Mouse (Mus musculus): Measurements from ENCODE around the gene Dot1l. TPM values are rescaled to one million over a fixed set of nuclear protein-coding genes. Genes with fewer than 3 reads are reported as not detected.
A peak's percentile ranks its signal among the peaks of the same experiment; 100 is the strongest.

Dot1l gene
- polyA plus RNA-seq, 1 experiment from 2014 or later = 28.2 TPM

GRCm38 (mm10) chr10:80843087-80843930, 88.3 kb downstream of the Dot1l start:
- peaks cover 66% of the 10 kb centered on the region for H3K27me3 ChIP-seq (replicated peaks; ENCODE audit: control insufficient read depth, insufficient read depth, low read length)
- no peak for DNase-seq (ENCODE audit: low spot score)
- H3K27ac ChIP-seq (ENCODE audit: low read depth, low read length) = no peak overlapping the region
- no peaks in the 10 kb centered on the region for H3K36me3 ChIP-seq (ENCODE audit: control insufficient read depth, insufficient read depth, low read length)
- H3K4me2 ChIP-seq = peak overlapping the region; percentile 65
- no peak for ATAC-seq (replicated peaks; ENCODE audit: low FRiP score)
- no peaks in the 10 kb centered on the region for H3K9me3 ChIP-seq (ENCODE audit: control insufficient read depth, low read length)
- 10% methylated on average over 32 of the region's 32 CpGs for WGBS
- H3K4me3 ChIP-seq (ENCODE audit: low read depth, low read length) = peak overlapping the region; percentile 36
- H3K4me1 ChIP-seq (replicated peaks; ENCODE audit: control insufficient read depth, insufficient read depth, low read length) = peaks cover 4% of the 10 kb centered on the region; the same call in 1 of the 2 replicates
- H3K9ac ChIP-seq (ENCODE audit: low read depth, low read length) = no peak overlapping the region

DNA sequence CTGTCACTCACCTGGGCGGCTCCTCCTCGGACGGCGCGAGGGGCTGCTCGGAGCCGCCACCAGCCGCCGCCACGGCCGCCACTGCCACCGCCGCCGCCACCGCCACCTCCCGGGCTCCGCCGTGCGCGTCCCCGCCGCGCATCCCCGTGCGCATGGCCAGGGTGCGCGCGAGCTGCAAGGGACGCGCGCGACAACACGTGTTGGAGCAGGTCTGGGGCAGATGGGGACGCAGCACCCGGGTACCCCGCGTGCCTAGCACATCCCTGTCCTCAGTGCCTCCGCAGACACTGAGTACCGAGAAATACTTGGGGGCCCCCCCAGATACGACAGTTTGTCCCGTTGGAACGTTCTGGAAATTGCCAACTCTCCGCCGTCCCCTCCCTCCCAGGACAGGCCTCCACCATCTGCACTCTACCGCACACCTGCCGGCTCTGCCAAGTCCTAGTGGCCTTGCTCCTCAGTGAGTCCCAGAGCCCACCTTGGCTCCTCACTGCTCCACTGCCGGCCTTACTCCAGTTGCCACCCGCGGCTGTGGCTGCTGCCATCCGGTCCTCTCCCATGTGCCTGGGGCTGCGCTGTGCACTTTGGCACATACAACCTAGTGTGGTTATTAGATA, 89.0 kb downstream of the Dot1l start, which contains the start of gene Lingo3:
Gene Lingo3, minus strand, starts transcription at position 109 of the 617 bp plus-strand sequence.
- no peak for ATAC-seq (replicated peaks; ENCODE audit: low FRiP score)
- H3K36me3 ChIP-seq (ENCODE audit: control insufficient read depth, insufficient read depth, low read length) = no peaks in the 10 kb centered on the region
- H3K9ac ChIP-seq (ENCODE audit: low read depth, low read length) = no peak within 1 kb of the TSS
- no peak within 1 kb of the TSS for H3K27ac ChIP-seq (ENCODE audit: low read depth, low read length)
- no peaks in the 10 kb centered on the region for H3K9me3 ChIP-seq (ENCODE audit: control insufficient read depth, low read length)
- H3K27me3 ChIP-seq (replicated peaks; ENCODE audit: control insufficient read depth, insufficient read depth, low read length) = peaks cover 61% of the 10 kb centered on the region
- peak within 1 kb of the TSS; percentile 36 for H3K4me3 ChIP-seq (ENCODE audit: low read depth, low read length)
- no peak for DNase-seq (ENCODE audit: low spot score)
- peaks cover 12% of the 10 kb centered on the region for H3K4me1 ChIP-seq (replicated peaks; ENCODE audit: control insufficient read depth, insufficient read depth, low read length)
- peak within 1 kb of the TSS; percentile 65 for H3K4me2 ChIP-seq
- WGBS = 6% methylated on average over 51 of the region's 51 CpGs

MicroRNA genes within 50 kb of the gene (microRNA counts, 519-probe panel; counts per million panel counts)
- not detected for microRNA mmu-miR-1982

Small RNAs within 50 kb of the gene (microRNA-seq; reads per million reads assigned to microRNA genes)
- 10.6 reads per million, percentile 23 among the genes with 10 or more reads in this experiment for gene Mir1982 (ENCODE audit: borderline number of aligned reads)

Other genes starting within 250 kb of the Dot1l start
- 0.12 and 0.23 TPM in 2 replicates for gene Atp8b3, start 216.1 kb upstream of the Dot1l start, polyA plus RNA-seq (2014; fragmentation: Nextera tagmentation; extraction: Ambion mirVana)
- gene Rexo1, start 193.6 kb upstream of the Dot1l start, polyA plus RNA-seq (2014; fragmentation: Nextera tagmentation; extraction: Ambion mirVana) = 31.8 and 33.4 TPM in 2 replicates
- gene Klf16, start 177.9 kb upstream of the Dot1l start, polyA plus RNA-seq (2014; fragmentation: Nextera tagmentation; extraction: Ambion mirVana) = 10.0 and 11.4 TPM in 2 replicates
- 89.7 and 96.5 TPM in 2 replicates for gene Abhd17a, start 164.9 kb upstream of the Dot1l start, polyA plus RNA-seq (2014; fragmentation: Nextera tagmentation; extraction: Ambion mirVana)
- 93.9 and 94.3 TPM in 2 replicates for gene Scamp4, start 152.3 kb upstream of the Dot1l start, polyA plus RNA-seq (2014; fragmentation: Nextera tagmentation; extraction: Ambion mirVana)
- 9.7 TPM in 2 replicates for gene Adat3, start 152.3 kb upstream of the Dot1l start, polyA plus RNA-seq (2014; fragmentation: Nextera tagmentation; extraction: Ambion mirVana)
- gene Gm49322, start 149.2 kb upstream of the Dot1l start, polyA plus RNA-seq (2014; fragmentation: Nextera tagmentation; extraction: Ambion mirVana) = 3.6 TPM in 2 replicates
- gene Csnk1g2, start 132.4 kb upstream of the Dot1l start, polyA plus RNA-seq (2014; fragmentation: Nextera tagmentation; extraction: Ambion mirVana) = 92.3 and 96.1 TPM in 2 replicates
- 38.0 and 38.4 TPM in 2 replicates for gene Btbd2, start 98.1 kb upstream of the Dot1l start, polyA plus RNA-seq (2014; fragmentation: Nextera tagmentation; extraction: Ambion mirVana)
- 124 and 128 TPM in 2 replicates for gene Mknk2, start 77.1 kb upstream of the Dot1l start, polyA plus RNA-seq (2014; fragmentation: Nextera tagmentation; extraction: Ambion mirVana)
- gene Mob3a, start 53.2 kb upstream of the Dot1l start, polyA plus RNA-seq (2014; fragmentation: Nextera tagmentation; extraction: Ambion mirVana) = 56.7 and 57.3 TPM in 2 replicates
- 5.7 and 6.8 TPM in 2 replicates for gene Izumo4, start 53.0 kb upstream of the Dot1l start, polyA plus RNA-seq (2014; fragmentation: Nextera tagmentation; extraction: Ambion mirVana)
- 53.1 and 53.2 TPM in 2 replicates for gene Ap3d1, start 12.9 kb upstream of the Dot1l start, polyA plus RNA-seq (2014; fragmentation: Nextera tagmentation; extraction: Ambion mirVana)
- 116 and 121 TPM in 2 replicates for gene Sf3a2, start 43.0 kb downstream of the Dot1l start, polyA plus RNA-seq (2014; fragmentation: Nextera tagmentation; extraction: Ambion mirVana)
- gene Plekhj1, start 43.4 kb downstream of the Dot1l start, polyA plus RNA-seq (2014; fragmentation: Nextera tagmentation; extraction: Ambion mirVana) = 178 and 188 TPM in 2 replicates
- 0.14 TPM in 1 of 2 replicates, not detected in the other for gene Amh, start 50.0 kb downstream of the Dot1l start, polyA plus RNA-seq (2014; fragmentation: Nextera tagmentation; extraction: Ambion mirVana)
- 1.1 and 1.5 TPM in 2 replicates for gene Jsrp1, start 58.3 kb downstream of the Dot1l start, polyA plus RNA-seq (2014; fragmentation: Nextera tagmentation; extraction: Ambion mirVana)
- gene Oaz1, start 71.5 kb downstream of the Dot1l start, polyA plus RNA-seq (2014; fragmentation: Nextera tagmentation; extraction: Ambion mirVana) = 1,793 and 1,800 TPM in 2 replicates
- gene Lingo3, start 88.8 kb downstream of the Dot1l start, polyA plus RNA-seq (2014; fragmentation: Nextera tagmentation; extraction: Ambion mirVana) = 0.05 TPM in 1 of 2 replicates, not detected in the other
- gene Lsm7, start 100.0 kb downstream of the Dot1l start, polyA plus RNA-seq (2014; fragmentation: Nextera tagmentation; extraction: Ambion mirVana) = 403 and 453 TPM in 2 replicates
- gene Sppl2b, start 100.1 kb downstream of the Dot1l start, polyA plus RNA-seq (2014; fragmentation: Nextera tagmentation; extraction: Ambion mirVana) = 58.5 and 63.8 TPM in 2 replicates
- not detected in 2 replicates for gene Tmprss9, start 116.6 kb downstream of the Dot1l start, polyA plus RNA-seq (2014; fragmentation: Nextera tagmentation; extraction: Ambion mirVana)
- gene Timm13, start 145.8 kb downstream of the Dot1l start, polyA plus RNA-seq (2014; fragmentation: Nextera tagmentation; extraction: Ambion mirVana) = 396 and 445 TPM in 2 replicates
- 16.2 and 18.2 TPM in 2 replicates for gene Lmnb2, start 163.0 kb downstream of the Dot1l start, polyA plus RNA-seq (2014; fragmentation: Nextera tagmentation; extraction: Ambion mirVana)
- gene Gadd45b, start 174.9 kb downstream of the Dot1l start, polyA plus RNA-seq (2014; fragmentation: Nextera tagmentation; extraction: Ambion mirVana) = 4.0 and 5.0 TPM in 2 replicates